Mouse (Mus musculus) testis, adult 2 months (tissue): ENCODE results near the gene Ociad1.

Experiments
- CTCF ChIP-seq: fragments of 200-500 bp; IDR thresholded peaks from 2 replicates; pipeline ENCODE4 v1.5.1; 2012; ENCODE audit warnings: low read depth, mild to moderate bottlenecking, inconsistent platforms, low read length, moderate library complexity; ENCODE audit not compliant: control insufficient read depth, insufficient read depth, insufficient replicate concordance
- POLR2A ChIP-seq: fragments of 200-500 bp; IDR thresholded peaks from 2 replicates; pipeline ENCODE4 v1.6.1; 2012; ENCODE audit warnings: low read depth, mild to moderate bottlenecking, inconsistent platforms, low read length, moderate library complexity; ENCODE audit not compliant: control insufficient read depth

- no peak for TF ChIP-seq POLR2A
- no peak for TF ChIP-seq CTCF
Observed at GRCm38 (mm10) chr5:73244403-73244802, 48.2 kb upstream of the Ociad1 start.
